Mouse (Mus musculus) cerebellum, adult 2 months (tissue): ENCODE results near the gene Med20. TPM values are rescaled to one million over a fixed set of nuclear protein-coding genes. Genes with fewer than 3 reads are reported as not detected.
A peak's percentile ranks its signal among the peaks of the same experiment; 100 is the strongest.

Experiments used
- DNase-seq, 2 experiments: peaks; one replicate each; pipeline ENCODE4 v3.0.0; 2021
- H3K27ac ChIP-seq: fragments of 200-500 bp; 2 replicates; pipeline ENCODE4 v1.5.1; 2012; ENCODE audit warnings: low read length, control low read depth, inconsistent platforms; ENCODE audit not compliant: insufficient read depth
- H3K27me3 ChIP-seq: fragments of 200-500 bp; 2 replicates; pipeline ENCODE4 v1.6.1; 2012; ENCODE audit warnings: inconsistent platforms, mild to moderate bottlenecking, low read length, moderate library complexity; ENCODE audit not compliant: control insufficient read depth, insufficient read depth
- H3K4me1 ChIP-seq: fragments of 200-500 bp; 2 replicates; pipeline ENCODE4 v1.6.1; 2011; ENCODE audit warnings: low read length; ENCODE audit not compliant: control insufficient read depth, insufficient read depth
- H3K4me3 ChIP-seq: fragments of 200-500 bp; replicated peaks from 2 replicates; pipeline ENCODE3; 2011; ENCODE audit warnings: mild to moderate bottlenecking, low read depth, low read length, control low read depth; ENCODE audit not compliant: insufficient read depth
- CTCF ChIP-seq: fragments of 200-500 bp; IDR thresholded peaks from 2 replicates; pipeline ENCODE4 v1.5.1; 2011; ENCODE audit warnings: low read depth, mild to moderate bottlenecking, control low read depth, low read length, moderate library complexity, borderline replicate concordance; ENCODE audit not compliant: insufficient read depth
- POLR2A ChIP-seq: fragments of 200-500 bp; IDR thresholded peaks from 2 replicates; pipeline ENCODE4 v1.6.1; 2011; ENCODE audit warnings: low read length, control low read depth, borderline replicate concordance; ENCODE audit not compliant: insufficient read depth
- WGBS: fragments of 180-500 bp; shearing (Covaris S2); methylation state at CpG from one replicate; pipeline ENCODE4 v1.1.7; 2018; 5-methylcytosine and 5-hydroxymethylcytosine counted together
- polyA plus RNA-seq: library from polyadenylated mRNA; depleted of rRNA; stranded (reverse); fragments of >200 nt; gene quantifications from 2 replicates; pipeline ENCODE4 v1.2.3, GENCODE M21; 2012

Gene Med20
- polyA plus RNA-seq, 1 experiment: 43.7 TPM

DNA sequence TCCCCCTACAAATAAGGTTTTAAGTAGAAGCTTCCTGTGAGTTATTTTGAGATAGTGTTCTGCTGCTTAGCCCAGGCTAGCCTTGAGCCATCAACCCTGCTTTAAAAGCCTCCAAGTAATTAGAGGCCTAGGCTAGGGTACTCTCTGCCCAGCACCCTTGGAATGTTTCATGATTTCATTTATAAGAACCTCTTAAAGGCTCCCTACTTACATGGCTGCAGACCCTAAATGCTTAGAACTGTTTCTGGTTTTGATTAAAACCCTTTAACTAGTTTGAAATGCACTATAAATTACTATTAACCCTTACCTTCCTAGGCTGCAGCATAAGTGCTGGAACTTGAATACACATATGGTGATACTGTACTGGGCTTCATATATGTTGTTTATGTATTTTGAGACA lies 38.9 kb upstream of the Med20 start:
- H3K27ac ChIP-seq: no peak overlapping the region
- no peaks in the 10 kb centered on the region for H3K4me1 ChIP-seq
- H3K4me3 ChIP-seq: no peak overlapping the region
- no peaks in the 10 kb centered on the region for H3K27me3 ChIP-seq
- TF ChIP-seq CTCF (no peak), POLR2A (no peak)
- no peak for DNase-seq

DNA sequence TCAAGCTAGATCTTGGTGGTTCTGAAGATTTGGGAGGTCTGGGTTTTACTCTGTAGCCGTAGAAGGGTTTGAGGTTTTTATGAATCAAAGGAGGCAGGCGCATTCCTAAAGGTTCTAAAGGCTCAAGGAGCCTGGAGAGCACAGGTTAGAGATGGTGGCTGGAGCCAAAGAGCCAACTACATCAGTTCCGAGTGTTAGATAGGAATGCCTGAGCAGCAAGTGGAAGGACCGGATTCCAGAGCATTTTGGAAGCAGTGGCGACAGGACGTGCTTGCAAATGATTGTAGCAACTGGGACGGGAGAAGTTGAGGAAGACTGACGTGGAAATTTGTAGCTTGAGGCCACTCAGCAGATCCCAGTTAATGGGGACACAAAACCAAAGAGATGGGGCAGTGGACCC lies 37.4 kb upstream of the Med20 start:
- Histone ChIP-seq H3K27ac (no peak overlapping the region), H3K4me3 (no peak overlapping the region), H3K4me1 (no peaks in the 10 kb centered on the region), H3K27me3 (no peaks in the 10 kb centered on the region)
- TF ChIP-seq POLR2A (no peak), CTCF (no peak)
- WGBS: 81% methylated on average over 8 of the region's 8 CpGs
- DNase-seq: no peak

DNA sequence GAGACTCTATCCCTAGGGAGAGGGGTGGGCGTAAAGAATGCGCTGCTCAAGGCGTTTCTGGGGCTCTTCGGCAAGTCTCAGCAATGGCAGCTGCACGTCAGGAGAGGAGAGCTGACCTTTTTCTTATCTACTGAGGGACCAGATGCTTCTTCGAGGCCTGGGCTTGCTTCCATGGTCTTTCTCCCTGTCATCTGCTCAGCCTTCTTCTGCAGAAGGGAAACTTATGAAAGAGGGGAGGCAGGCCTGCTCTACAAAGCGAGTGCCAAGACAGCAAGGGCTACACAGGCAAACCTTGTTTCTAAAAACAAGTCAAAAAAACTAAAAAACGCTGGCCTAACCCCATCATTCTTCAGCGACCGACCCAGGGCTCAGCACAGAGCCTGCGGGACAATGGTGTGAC lies 36.6 kb upstream of the Med20 start:
- 54% methylated on average over 11 of the region's 11 CpGs for WGBS
- Histone ChIP-seq H3K27ac (no peak overlapping the region), H3K4me1 (no peaks in the 10 kb centered on the region), H3K27me3 (no peaks in the 10 kb centered on the region), H3K4me3 (no peak overlapping the region)
- no peak for DNase-seq
- TF ChIP-seq CTCF: no peak
- no peak for TF ChIP-seq POLR2A

DNA sequence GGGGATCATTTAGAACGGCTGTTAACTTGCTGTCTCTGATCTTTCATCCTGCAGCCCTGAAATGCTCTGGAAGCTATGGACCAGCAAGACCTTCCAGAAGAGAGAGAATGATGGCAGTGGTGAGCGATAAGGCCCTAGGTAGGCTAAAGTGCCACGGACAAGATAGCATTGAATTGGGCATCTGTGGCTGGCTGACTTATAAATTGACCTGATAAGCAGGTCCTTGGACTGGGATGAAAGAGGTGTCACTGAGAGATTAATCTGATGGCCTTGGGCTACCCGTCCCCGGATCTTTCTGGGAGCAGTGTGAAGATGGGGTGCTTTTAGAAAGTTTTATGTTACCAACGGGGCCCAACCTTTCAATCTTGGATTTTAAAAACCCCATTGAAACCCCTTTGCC lies 32.7 kb upstream of the Med20 start:
- TF ChIP-seq CTCF: no peak
- no peak for TF ChIP-seq POLR2A
- H3K4me3 ChIP-seq: no peak overlapping the region
- 89% methylated on average over 6 of the region's 6 CpGs for WGBS
- no peak overlapping the region for H3K27ac ChIP-seq
- no peak for DNase-seq
- H3K27me3 ChIP-seq: no peaks in the 10 kb centered on the region
- H3K4me1 ChIP-seq: no peaks in the 10 kb centered on the region

DNA sequence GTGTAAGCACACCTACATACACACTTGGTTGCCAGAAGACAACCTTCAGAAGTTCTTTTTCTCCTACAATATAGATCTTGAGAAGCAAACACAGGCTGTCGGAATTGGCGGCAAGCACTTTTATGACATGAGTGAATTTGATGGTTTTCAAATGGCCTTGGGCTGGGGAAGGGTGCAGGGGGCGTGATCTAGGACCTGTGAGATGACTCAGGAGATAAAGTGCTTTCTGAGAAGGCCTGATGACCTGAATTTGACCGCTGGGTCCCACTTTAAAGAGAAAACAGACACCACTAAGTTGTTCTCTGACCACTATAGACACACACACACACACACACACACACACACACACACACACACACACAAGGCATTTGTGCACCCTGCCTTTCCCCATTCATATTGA lies 30.4 kb upstream of the Med20 start:
- 87% methylated on average over 4 of the region's 4 CpGs for WGBS
- TF ChIP-seq POLR2A: no peak
- no peak for TF ChIP-seq CTCF
- H3K4me3 ChIP-seq: no peak overlapping the region

DNA sequence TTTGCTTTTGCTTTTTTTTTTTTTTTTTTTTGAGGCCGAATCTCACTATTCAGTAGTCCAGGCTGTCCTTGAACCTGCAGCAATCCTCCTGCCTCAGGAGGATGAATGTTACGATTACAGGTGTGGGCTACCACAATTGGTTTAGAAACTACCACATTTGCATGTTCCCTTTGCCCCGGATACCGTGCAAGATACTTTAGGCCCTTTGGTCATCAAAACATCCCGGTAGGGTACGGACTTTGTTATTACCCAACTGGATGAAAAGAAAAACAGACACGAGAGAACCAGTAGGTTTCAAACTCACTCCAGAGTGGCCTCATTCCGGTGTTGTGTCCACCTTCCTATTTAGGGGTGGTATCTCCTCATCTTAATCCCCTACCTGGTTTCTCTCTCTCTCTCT lies 22.9 kb upstream of the Med20 start:
- DNase-seq: no peak
- Histone ChIP-seq H3K4me3 (no peak overlapping the region), H3K27ac (no peak overlapping the region), H3K4me1 (no peaks in the 10 kb centered on the region), H3K27me3 (no peaks in the 10 kb centered on the region)
- TF ChIP-seq POLR2A (no peak), CTCF (no peak)
- WGBS: 83% methylated on average over 8 of the region's 8 CpGs

More for the DNA sequence above, 30.4 kb upstream of the Med20 start:
- no peak overlapping the region for H3K27ac ChIP-seq
- H3K4me1 ChIP-seq: no peaks in the 10 kb centered on the region
- DNase-seq: no peak
- H3K27me3 ChIP-seq: no peaks in the 10 kb centered on the region

DNA sequence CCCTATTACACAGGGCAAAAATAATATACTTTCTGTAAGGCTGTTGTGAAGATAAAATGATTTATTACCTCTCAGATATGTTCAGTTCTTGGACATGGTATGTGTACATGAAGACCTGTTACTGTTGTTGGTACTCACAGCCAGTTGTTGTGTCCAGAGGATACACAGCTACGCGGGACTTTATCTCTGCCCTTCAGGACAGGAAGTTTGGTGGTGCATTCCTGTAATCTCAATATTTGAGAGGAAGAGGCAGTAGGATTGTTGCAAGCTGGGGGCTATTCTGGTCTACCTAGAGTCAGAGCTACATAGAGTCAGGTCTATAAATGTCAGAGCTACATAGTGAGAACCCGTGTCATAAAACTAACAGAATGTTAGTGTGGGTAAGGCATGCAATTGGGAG lies 20.3 kb upstream of the Med20 start:
- H3K4me3 ChIP-seq: no peak overlapping the region
- no peaks in the 10 kb centered on the region for H3K27me3 ChIP-seq
- TF ChIP-seq POLR2A (no peak), CTCF (no peak)
- WGBS: 92% methylated on average over 3 of the region's 3 CpGs
- H3K4me1 ChIP-seq: peaks cover 5% of the 10 kb centered on the region; the same call in 1 of the 2 replicates
- no peak overlapping the region for H3K27ac ChIP-seq
- no peak for DNase-seq

DNA sequence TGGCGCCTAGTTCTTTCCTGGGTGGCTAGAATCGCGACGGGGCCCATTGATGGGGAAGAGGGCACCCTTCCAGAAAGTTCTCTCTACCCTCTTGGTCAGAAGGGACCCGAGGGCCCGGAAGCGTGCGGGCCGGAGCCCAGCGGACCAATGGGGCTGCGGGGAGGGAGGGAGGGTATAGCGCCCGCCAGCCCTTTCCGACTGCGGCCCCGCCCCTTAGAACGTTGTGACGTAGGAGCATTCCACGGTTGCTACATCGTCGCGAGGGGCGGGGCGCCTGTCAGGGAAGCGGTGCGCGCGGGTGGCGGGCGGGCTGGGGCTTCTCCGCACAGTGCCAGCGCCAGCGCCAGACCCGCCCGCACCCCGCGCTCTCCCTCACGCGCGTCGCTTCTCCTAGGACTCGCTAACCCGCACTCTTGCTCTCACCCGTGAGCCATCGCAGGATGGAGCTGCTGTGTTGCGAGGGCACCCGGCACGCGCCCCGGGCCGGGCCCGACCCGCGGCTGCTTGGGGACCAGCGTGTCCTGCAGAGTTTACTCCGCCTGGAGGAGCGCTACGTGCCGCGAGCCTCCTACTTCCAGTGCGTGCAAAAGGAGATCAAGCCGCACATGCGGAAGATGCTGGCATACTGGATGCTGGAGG lies 18.0 kb upstream of the Med20 start:
- TF ChIP-seq CTCF: no peak
- peak; percentile 55 for TF ChIP-seq POLR2A
- Histone ChIP-seq H3K27ac (0 out of 2 replicates have a peak overlapping the region, but pooled peaks have one; percentile 39), H3K4me1 (peaks cover 12% of the 10 kb centered on the region), H3K4me3 (peak overlapping the region; percentile 90), H3K27me3 (no peaks in the 10 kb centered on the region)
- WGBS: under 1% methylated on average over 61 of the region's 63 CpGs
- DNase-seq: peak; percentile 92
